ENCODE assay signal across 15 mouse cellular contexts in the genomic region with DNA sequence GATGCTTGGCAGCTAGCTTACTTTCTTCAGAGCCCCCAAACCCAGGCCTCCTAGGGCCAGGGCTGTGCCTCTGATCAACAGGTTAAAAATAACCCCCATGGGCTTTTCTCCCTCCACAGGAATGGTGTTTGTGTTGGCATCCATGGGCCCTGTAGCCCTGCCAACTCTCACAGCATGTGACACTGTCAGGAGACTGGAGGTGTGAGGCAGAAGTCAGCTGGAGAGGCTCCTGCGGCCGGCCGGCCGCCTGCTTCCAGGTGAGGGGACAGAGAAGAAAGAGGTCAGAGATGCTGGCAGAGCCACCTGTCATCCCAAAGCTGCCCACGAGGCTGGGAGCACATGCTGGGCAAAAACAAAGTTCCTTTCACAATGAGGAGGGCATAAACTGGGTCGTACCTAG. TPM values are rescaled to one million over a fixed set of nuclear protein-coding genes. Genes with fewer than 3 reads are reported as not detected.
DNase-seq lines count a peak whose midpoint lies in the region; ATAC-seq lines count a peak whose summit lies in the region.
"Had no signal": no experiment of that assay in that cellular context is flagged by ENCODE, and none has a peak within 500 bp of the region (broad histone marks: within the 10 kb centered on the region; RNA-seq: fewer than 3 reads in every experiment).

No protein-coding gene starts in this region.

- peak; percentile 41 for DNase-seq in gastrocnemius, postnatal 10 days
- no peak for DNase-seq in gastrocnemius, postnatal 14 days
- DNase-seq in 3134 (ENCODE audit: extremely low read depth, insufficient read length, low spot score): peak; percentile 74
- peak; percentile 80 for DNase-seq in cerebellum, adult 9-11 months
- no peak for DNase-seq in hindbrain, embryonic 10.5 days (ENCODE audit: low spot score)
- DNase-seq in spleen, postnatal 4 days (ENCODE audit: low spot score in 2 of 2): no peak

- no peak overlapping the region; the same call in 1 of the 2 replicates for H3K9ac ChIP-seq in heart, embryonic 16.5 days (ENCODE audit: low read length)
- H3K9ac ChIP-seq: embryonic facial prominence, embryonic 13.5 days; lung, embryonic 14.5 days; neural tube, embryonic 13.5 days; stomach, embryonic 15.5 days had no signal

- no peak overlapping the region for H3K4me2 ChIP-seq in heart, embryonic 16.5 days (ENCODE audit: low read depth, low read length)
- H3K4me2 ChIP-seq: embryonic facial prominence, embryonic 13.5 days; lung, embryonic 14.5 days; midbrain, embryonic 11.5 days; neural tube, embryonic 13.5 days; stomach, embryonic 15.5 days had no signal

- peaks cover 28% of the 10 kb centered on the region for H3K4me1 ChIP-seq in heart, embryonic 16.5 days (ENCODE audit: control insufficient read depth, insufficient read depth, low read length)
- peaks cover 36% of the 10 kb centered on the region for H3K4me1 ChIP-seq in hindbrain, embryonic 10.5 days (replicated peaks)
- H3K4me1 ChIP-seq: neural tube, embryonic 13.5 days had no signal

- WGBS in heart, embryonic 16.5 days: 41% methylated on average over 6 of the region's 6 CpGs
- WGBS in hindbrain, embryonic 10.5 days: 69% methylated on average over 6 of the region's 6 CpGs

- no peaks in the 10 kb centered on the region for H3K9me3 ChIP-seq in heart, embryonic 16.5 days (replicated peaks; ENCODE audit: control insufficient read depth, low read length)
- 0 out of 2 replicates have a peak, but pooled peaks cover 2% of the 10 kb centered on the region for H3K9me3 ChIP-seq in hindbrain, embryonic 10.5 days
- H3K9me3 ChIP-seq: embryonic facial prominence, embryonic 13.5 days; neural tube, embryonic 13.5 days; stomach, embryonic 15.5 days had no signal

- peak; percentile 86 for ATAC-seq in heart, embryonic 16.5 days (replicated peaks; ENCODE audit: extremely low read depth, insufficient read depth, low FRiP score)
- ATAC-seq in frontal cortex, adult (ENCODE audit: low TSS enrichment): no peak

- no peaks in the 10 kb centered on the region for H3K27me3 ChIP-seq in heart, embryonic 16.5 days (ENCODE audit: control insufficient read depth, insufficient read depth, low read length)
- H3K27me3 ChIP-seq in hindbrain, embryonic 10.5 days (ENCODE audit: insufficient read depth, poor library complexity, severe bottlenecking): 0 out of 2 replicates have a peak, but pooled peaks cover 4% of the 10 kb centered on the region
- H3K27me3 ChIP-seq: embryonic facial prominence, embryonic 13.5 days; neural tube, embryonic 13.5 days; stomach, embryonic 15.5 days had no signal

- H3K27ac ChIP-seq in heart, embryonic 16.5 days (ENCODE audit: low read length): peak overlapping the region; percentile 84
- H3K27ac ChIP-seq in hindbrain, embryonic 10.5 days: no peak overlapping the region
- H3K27ac ChIP-seq: embryonic facial prominence, embryonic 13.5 days; hindbrain, postnatal 0 days; neural tube, embryonic 13.5 days; stomach, embryonic 15.5 days had no signal

- H3K36me3 ChIP-seq in heart, embryonic 16.5 days (ENCODE audit: control insufficient read depth, insufficient read depth): no peaks in the 10 kb centered on the region
- H3K36me3 ChIP-seq in hindbrain, embryonic 10.5 days: no peaks in the 10 kb centered on the region
- H3K36me3 ChIP-seq: embryonic facial prominence, embryonic 13.5 days; neural tube, embryonic 13.5 days; stomach, embryonic 15.5 days had no signal

- no peak overlapping the region for H3K4me3 ChIP-seq in heart, embryonic 16.5 days (ENCODE audit: low read length)
- H3K4me3 ChIP-seq in hindbrain, embryonic 10.5 days: no peak overlapping the region
- H3K4me3 ChIP-seq: embryonic facial prominence, embryonic 13.5 days; neural tube, embryonic 13.5 days; stomach, embryonic 15.5 days had no signal

- intact Hi-C loops in gastrocnemius, postnatal 14 days (cut with DNase I; ENCODE audit: low total_unique reads): no loop called here

RNA-seq across cellular contexts. Expression of a gene that starts 15.5 kb away (rescaled TPM):
- total RNA-seq in gastrocnemius, postnatal 10 days (2021): not detected
- total RNA-seq in gastrocnemius, postnatal 14 days (2021): not detected
- 0.54 and 1.4 TPM in 2 replicates for polyA plus RNA-seq in heart, embryonic 16.5 days (2015; fragmentation: Nextera tagmentation; extraction: Ambion mirVana)
- polyA plus RNA-seq in hindbrain, embryonic 10.5 days (2016; fragmentation: Nextera tagmentation; extraction: Ambion mirVana): 0.58 and 0.67 TPM in 2 replicates
- total RNA-seq: hindbrain, postnatal 0 days; layer of hippocampus, postnatal 36 days had no signal
- polyA plus RNA-seq: embryonic facial prominence, embryonic 13.5 days; lung, embryonic 14.5 days; neural tube, embryonic 13.5 days; stomach, embryonic 15.5 days had no signal

Comparison
In these comparisons a context has a peak if more than half of its experiments do, and no peak if none do; other contexts are left out.
1. DNase-seq: peak in gastrocnemius, postnatal 10 days (single experiment), 3134 (single experiment) and cerebellum, adult 9-11 months (single experiment); none in gastrocnemius, postnatal 14 days (single experiment), hindbrain, embryonic 10.5 days (single experiment) and spleen, postnatal 4 days (0 of 2).